Mouse (Mus musculus) CH12.LX (cell line): ENCODE data around the gene Dop1a. TPM values are rescaled to one million over a fixed set of nuclear protein-coding genes. Genes with fewer than 3 reads are reported as not detected.

Source experiments
- DNase-seq: peaks from one replicate; pipeline ENCODE4 v3.0.0-alpha.2; 2013; ENCODE audit errors: extremely low read depth
- H3K27ac ChIP-seq: 2 replicates; pipeline ENCODE4 v1.5.1; 2012; ENCODE audit warnings: low read depth, mild to moderate bottlenecking, control low read depth, moderate library complexity; ENCODE audit not compliant: insufficient read depth
- H3K27me3 ChIP-seq: replicated peaks from 2 replicates; pipeline ENCODE3; 2012; ENCODE audit warnings: inconsistent platforms
- H3K36me3 ChIP-seq, 2 experiments: replicated peaks in 1 of 2; 2 replicates each; pipeline versions ENCODE3 to v1.6.1; 2012; ENCODE audit warnings: inconsistent platforms in 1 of 2, low read length in 1 of 2, mild to moderate bottlenecking in 1 of 2, mixed read lengths in 1 of 2, moderate library complexity in 1 of 2; ENCODE audit not compliant: control insufficient read depth in 1 of 2, insufficient read depth in 1 of 2
- H3K4me1 ChIP-seq, 2 experiments: 2 replicates each; pipeline ENCODE4 v1.6.1; 2012; ENCODE audit warnings: inconsistent platforms in 1 of 2, moderate library complexity in 1 of 2; ENCODE audit not compliant: insufficient read depth in 2 of 2, control insufficient read depth in 1 of 2
- H3K4me2 ChIP-seq: 2 replicates; pipeline ENCODE4 v1.6.1; 2012; ENCODE audit warnings: low read depth, mild to moderate bottlenecking, control low read depth; ENCODE audit not compliant: poor library complexity, insufficient read depth, severe bottlenecking
- H3K4me3 ChIP-seq, 3 experiments: fragments of 150-350 bp in 1 of 3; sonication (generic) in 1 of 3; replicated peaks in 1 of 3; 2 replicates each; pipeline versions ENCODE3 to v1.5.1; 2011 to 2012; ENCODE audit warnings: low read depth in 2 of 3, low read length in 2 of 3, mild to moderate bottlenecking in 2 of 3, moderate library complexity in 2 of 3, control low read depth in 1 of 3, improper control_type of control experiment in 1 of 3, inconsistent platforms in 1 of 3, mixed read lengths in 1 of 3; ENCODE audit not compliant: poor library complexity in 1 of 3
- H3K79me2 ChIP-seq: replicated peaks from 2 replicates; pipeline ENCODE4 v1.6.1; 2012; ENCODE audit warnings: mild to moderate bottlenecking, moderate library complexity; ENCODE audit not compliant: control insufficient read depth, poor library complexity, insufficient read depth, severe bottlenecking; ENCODE audit errors: extremely low read depth
- H3K9ac ChIP-seq: 2 replicates; pipeline ENCODE4 v1.6.1; 2012; ENCODE audit warnings: low read depth, mild to moderate bottlenecking, control low read depth, moderate library complexity; ENCODE audit not compliant: insufficient read depth
- H3K9me3 ChIP-seq: replicated peaks from 2 replicates; pipeline ENCODE3; 2012; ENCODE audit warnings: low read length, inconsistent platforms, mixed read lengths
- CTCF ChIP-seq, 2 experiments: IDR thresholded peaks in 1 of 2; conservative IDR thresholded peaks in 1 of 2; 2 replicates each; pipeline ENCODE4 v1.5.1; 2011 to 2012; ENCODE audit warnings: low read depth in 2 of 2, low read length in 2 of 2, improper control_type of control experiment in 1 of 2, inconsistent platforms in 1 of 2, mild to moderate bottlenecking in 1 of 2, moderate library complexity in 1 of 2
- EP300 ChIP-seq: IDR thresholded peaks from 2 replicates; pipeline ENCODE4 v1.6.1; 2011; ENCODE audit warnings: low read length, improper control_type of control experiment
- ETS1 ChIP-seq: conservative IDR thresholded peaks from 2 replicates; pipeline ENCODE4 v1.6.1; 2012; ENCODE audit warnings: low read depth, mild to moderate bottlenecking, inconsistent platforms, low read length, improper control_type of control experiment, moderate library complexity
- GABPA ChIP-seq: IDR thresholded peaks from 2 replicates; pipeline ENCODE4 v1.6.1; 2012; ENCODE audit warnings: low read depth, low read length, improper control_type of control experiment, inconsistent platforms; ENCODE audit not compliant: insufficient replicate concordance
- HCFC1 ChIP-seq: IDR thresholded peaks from 2 replicates; pipeline ENCODE4 v1.6.1; 2012; ENCODE audit warnings: low read depth, mild to moderate bottlenecking, inconsistent platforms, low read length, improper control_type of control experiment
- IRF4 ChIP-seq: IDR thresholded peaks from 2 replicates; pipeline ENCODE4 v1.6.1; 2014; ENCODE audit warnings: low read depth, mild to moderate bottlenecking, inconsistent platforms, low read length, improper control_type of control experiment
- KAT2A ChIP-seq: IDR thresholded peaks from 2 replicates; pipeline ENCODE4 v1.6.1; 2012; ENCODE audit warnings: low read length, improper control_type of control experiment, inconsistent platforms; ENCODE audit not compliant: insufficient replicate concordance
- MAX ChIP-seq: IDR thresholded peaks from 2 replicates; pipeline ENCODE4 v1.6.1; 2011; ENCODE audit warnings: low read length, improper control_type of control experiment
- MAZ ChIP-seq: IDR thresholded peaks from 2 replicates; pipeline ENCODE4 v1.6.1; 2012; ENCODE audit warnings: low read depth, mild to moderate bottlenecking, inconsistent platforms, low read length, improper control_type of control experiment, moderate library complexity
- MEF2A ChIP-seq: IDR thresholded peaks from 2 replicates; pipeline ENCODE4 v1.6.1; 2014; ENCODE audit warnings: low read depth, mild to moderate bottlenecking, inconsistent platforms, low read length, improper control_type of control experiment, borderline replicate concordance
- MXI1 ChIP-seq: IDR thresholded peaks from 2 replicates; pipeline ENCODE4 v1.6.1; 2011; ENCODE audit warnings: mild to moderate bottlenecking, low read depth, low read length, improper control_type of control experiment
- MYC ChIP-seq: IDR thresholded peaks from 2 replicates; pipeline ENCODE4 v1.6.1; 2011; ENCODE audit warnings: low read depth, mild to moderate bottlenecking, improper control_type of control experiment, low read length
- PAX5 ChIP-seq: IDR thresholded peaks from 2 replicates; pipeline ENCODE4 v1.6.1; 2012; ENCODE audit warnings: low read length, inconsistent platforms, mixed read lengths
- RAD21 ChIP-seq: IDR thresholded peaks from 2 replicates; pipeline ENCODE4 v1.6.1; 2011; ENCODE audit warnings: low read depth, mild to moderate bottlenecking, low read length, improper control_type of control experiment, moderate library complexity
- SMC3 ChIP-seq: IDR thresholded peaks from 2 replicates; pipeline ENCODE4 v1.6.1; 2011; ENCODE audit warnings: low read depth, low read length, improper control_type of control experiment
- TBP ChIP-seq: conservative IDR thresholded peaks from 2 replicates; pipeline ENCODE4 v1.6.1; 2011; ENCODE audit warnings: low read depth, low read length, improper control_type of control experiment
- UBTF ChIP-seq: IDR thresholded peaks from 2 replicates; pipeline ENCODE4 v1.6.1; 2012; ENCODE audit warnings: low read depth, mild to moderate bottlenecking, inconsistent platforms, low read length, improper control_type of control experiment, moderate library complexity
- USF1 ChIP-seq: IDR thresholded peaks from 2 replicates; pipeline ENCODE4 v1.6.1; 2014; ENCODE audit warnings: low read depth, mild to moderate bottlenecking, inconsistent platforms, low read length, improper control_type of control experiment
- ZC3H11A ChIP-seq: IDR thresholded peaks from 2 replicates; pipeline ENCODE4 v1.6.1; 2012; ENCODE audit warnings: low read depth, mild to moderate bottlenecking, inconsistent platforms, low read length, improper control_type of control experiment
- ZMIZ1 ChIP-seq: IDR thresholded peaks from 2 replicates; pipeline ENCODE4 v1.6.1; 2012; ENCODE audit warnings: low read depth, mild to moderate bottlenecking, inconsistent platforms, low read length, improper control_type of control experiment
- ZNF384 ChIP-seq: IDR thresholded peaks from 2 replicates; pipeline ENCODE4 v1.6.1; 2012; ENCODE audit warnings: low read depth, low read length, improper control_type of control experiment, inconsistent platforms
- dilution Hi-C: fragments of 300-500 bp; cut with MboI; formaldehyde crosslinking; loops from 2 replicates; pipeline ENCODE4 v1.14.3; 2020; ENCODE audit warnings: low sequenced_read_pairs; ENCODE audit not compliant: extremely low pct_unique_long_range_greater_than_20kb, extremely low pct_ligation_motif_present
- in situ Hi-C: fragments of 300-500 bp; cut with MboI; formaldehyde crosslinking; loops from 3 replicates; pipeline ENCODE4 v1.14.3; 2019; ENCODE audit warnings: low sequenced_read_pairs, low pct_ligation_motif_present, low pct_unique_long_range_greater_than_20kb, mixed read lengths
- polyA plus RNA-seq: library from polyadenylated mRNA; unstranded; fragments of >175 nt; gene quantifications from 2 replicates; pipeline ENCODE4 v1.2.1, GENCODE M21; 2012; ENCODE audit warnings: low read depth; ENCODE audit not compliant: insufficient read length
- total RNA-seq, 2 experiments: library from RNA; depleted of rRNA; stranded (reverse); fragments of 300-350 nt in 1 of 2; fragments of >200 nt in 1 of 2; gene quantifications; 2 replicates each; pipeline ENCODE4 v1.2.3; 2012 to 2014

The Dop1a gene
- total and polyA plus RNA-seq, 3 experiments, result 15.0 to 19.0 (median 16.1) TPM

- Histone ChIP-seq H3K79me2 (no peaks in the 10 kb centered on the region), H3K36me3 (no peaks in the 10 kb centered on the region)
- in situ Hi-C loops, result no loop called here
Measured at GRCm38 (mm10) chr9:86447431-86447830, 19.5 kb upstream of the Dop1a start.

DNA sequence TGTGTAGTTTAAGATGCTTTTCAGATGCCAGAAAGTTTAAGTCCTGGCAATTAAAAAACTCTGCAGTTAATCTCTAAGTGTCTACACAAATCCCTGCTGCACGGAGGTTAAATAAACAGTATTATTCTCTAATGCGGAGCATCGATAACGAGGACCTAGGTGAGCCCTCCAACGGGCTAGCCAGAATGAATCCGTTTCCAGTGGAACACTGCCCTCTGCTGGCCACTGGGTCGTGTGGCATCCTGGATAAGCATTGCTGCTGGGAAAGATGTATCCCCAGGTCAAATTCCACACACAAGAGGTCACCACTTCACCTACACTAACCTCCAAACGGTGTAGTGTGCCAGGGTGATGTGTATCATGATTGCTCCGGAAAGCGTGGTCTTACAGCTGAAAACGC is 17.4 kb upstream of the Dop1a start:
- dilution Hi-C loops, result no loop called here
- in situ Hi-C loops, result no loop called here
- H3K4me2 ChIP-seq, result no peak overlapping the region

More at GRCm38 (mm10) chr9:86447431-86447830, 19.5 kb upstream of the Dop1a start:
- H3K4me2 ChIP-seq, result no peak overlapping the region
- dilution Hi-C loops, result no loop called here
- TF ChIP-seq ZMIZ1 (no peak), PAX5 (no peak), GABPA (no peak), ZC3H11A (no peak), USF1 (no peak), MEF2A (no peak), MXI1 (no peak), KAT2A (no peak), MAX (no peak), MAZ (no peak), EP300 (no peak), ZNF384 (no peak), HCFC1 (no peak), TBP (no peak), ETS1 (no peak), MYC (no peak), RAD21 (no peak)
- DNase-seq, result no peak
- peaks cover 0 to 11% of the 10 kb centered on the region in 2 experiments; a peak in 2 of 4 replicates for H3K4me1 ChIP-seq
- no peak overlapping the region for H3K4me3 ChIP-seq
- H3K9me3 ChIP-seq, result no peaks in the 10 kb centered on the region
- H3K27ac ChIP-seq, result no peak overlapping the region
- no peaks in the 10 kb centered on the region for H3K27me3 ChIP-seq
- H3K9ac ChIP-seq, result no peak overlapping the region

More for the DNA sequence above, 17.4 kb upstream of the Dop1a start:
- no peaks in the 10 kb centered on the region for H3K36me3 ChIP-seq
- H3K79me2 ChIP-seq, result no peaks in the 10 kb centered on the region
- H3K9me3 ChIP-seq, result no peaks in the 10 kb centered on the region
- H3K4me3 ChIP-seq, result no peak overlapping the region
- no peak overlapping the region for H3K27ac ChIP-seq
- TF ChIP-seq RAD21 (peak; percentile 94), ZC3H11A (peak; percentile 36; the same call in 1 of the 2 replicates), SMC3 (peak; percentile 87), IRF4 (no peak), MYC (0 out of 2 replicates have a peak, but pooled peaks have one; percentile 14), UBTF (no peak), CTCF (conservative IDR thresholded peaks at IDR 0.05 in 1 of 2, IDR thresholded peaks at IDR 0.05 in 1 of 2; ENCODE audit: low read depth in 2 of 2, low read length in 2 of 2) (peak; percentile 92 to 98)
- TF ChIP-seq, all 38 proteins: peak for 5
- no peak overlapping the region for H3K9ac ChIP-seq
- peak; percentile 71 for DNase-seq
- no peaks in the 10 kb centered on the region for H3K27me3 ChIP-seq
- H3K4me1 ChIP-seq, result peaks cover 0 to 17% of the 10 kb centered on the region in 2 experiments; a peak in 2 of 4 replicates
